Mouse (Mus musculus): Measurements from ENCODE around the gene Met.

Met gene

DNA sequence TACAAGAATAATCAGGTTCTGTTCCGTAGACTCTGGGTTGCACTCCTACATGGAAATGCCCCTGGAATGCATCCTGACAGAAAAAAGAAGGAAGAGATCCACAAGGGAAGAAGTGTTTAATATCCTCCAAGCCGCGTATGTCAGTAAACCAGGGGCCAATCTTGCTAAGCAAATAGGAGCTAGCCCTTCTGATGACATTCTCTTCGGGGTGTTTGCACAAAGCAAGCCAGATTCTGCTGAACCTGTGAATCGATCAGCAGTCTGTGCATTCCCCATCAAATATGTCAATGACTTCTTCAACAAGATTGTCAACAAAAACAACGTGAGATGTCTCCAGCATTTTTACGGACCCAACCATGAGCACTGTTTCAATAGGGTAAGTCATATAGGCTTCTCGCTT, 28.5 kb downstream of the Met start:
- DNase-seq: no peak

- no peak for DNase-seq
These were observed 31.8 kb downstream of the Met start for GRCm38 (mm10) chr6:17495413-17495812.

GRCm38 (mm10) chr6:17497366-17497765, 33.8 kb downstream of the Met start:
- no peak for DNase-seq

GRCm38 (mm10) chr6:17498801-17499200, 35.2 kb downstream of the Met start:
- DNase-seq: no peak

DNA sequence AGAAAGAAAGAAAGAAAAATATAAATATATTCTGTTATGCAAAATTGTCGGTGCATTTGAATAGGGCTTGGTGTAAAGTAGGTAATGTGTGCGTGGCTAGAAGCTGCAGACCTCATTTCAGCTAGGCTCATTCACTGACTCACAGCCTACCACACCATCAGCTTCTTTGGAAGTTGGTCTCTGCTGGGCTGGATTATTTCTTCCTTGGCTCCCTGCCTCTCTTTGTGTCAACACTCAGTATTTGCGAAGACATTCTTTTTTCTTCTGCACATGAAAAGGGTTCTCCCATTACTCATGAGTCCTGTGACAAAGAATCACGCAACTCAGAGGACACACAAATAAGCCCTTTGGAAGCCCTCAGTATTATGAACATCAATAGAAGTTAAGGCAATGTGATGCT, 37.8 kb downstream of the Met start:
- no peak for DNase-seq

DNA sequence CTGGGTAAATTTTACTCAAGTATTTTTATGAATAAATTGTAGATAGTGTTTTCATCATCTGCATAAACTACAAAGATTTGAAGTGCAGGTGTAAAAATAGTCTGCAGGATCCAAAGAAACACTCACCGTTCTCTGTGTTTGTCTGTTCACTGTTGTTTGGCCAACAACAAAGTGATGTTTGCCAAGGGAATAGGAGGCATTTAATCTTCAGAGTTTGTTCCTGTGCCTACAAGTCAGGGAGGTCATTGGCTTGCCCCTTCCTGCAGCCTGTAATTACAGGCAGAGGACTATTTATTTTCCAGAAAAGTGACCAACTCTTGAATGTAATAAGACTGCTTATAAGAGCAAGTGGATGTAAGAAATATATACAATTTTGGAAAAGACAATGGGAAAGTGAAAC, 38.7 kb downstream of the Met start:
- no peak for DNase-seq

GRCm38 (mm10) chr6:17503724-17504123, 40.1 kb downstream of the Met start:
- no peak for DNase-seq

GRCm38 (mm10) chr6:17505530-17505929, 41.9 kb downstream of the Met start:
- no peak for DNase-seq

- DNase-seq: no peak
These were observed 43.2 kb downstream of the Met start for GRCm38 (mm10) chr6:17506831-17507230.

DNA sequence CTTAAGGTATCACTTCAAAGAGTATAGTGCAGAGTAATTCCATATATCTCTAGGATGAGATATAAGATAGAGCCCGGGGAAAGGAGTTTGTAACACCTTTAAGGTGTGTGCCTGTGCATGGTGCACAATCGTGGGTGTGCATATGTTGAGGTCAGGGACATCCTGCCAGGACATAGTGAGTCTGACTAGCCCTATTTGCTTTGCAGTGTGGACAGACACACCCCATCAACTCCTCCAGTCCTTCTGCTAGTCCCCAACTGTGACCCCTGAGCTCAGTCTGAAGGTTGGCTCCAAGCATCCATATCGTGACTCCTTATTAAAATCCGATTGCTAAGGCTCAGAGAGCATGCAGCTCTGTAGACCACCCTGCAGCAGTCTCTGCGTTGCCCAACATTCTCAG, 44.6 kb downstream of the Met start:
- DNase-seq: no peak

GRCm38 (mm10) chr6:17508604-17509372, 45.2 kb downstream of the Met start:
- no peak for DNase-seq

GRCm38 (mm10) chr6:17513381-17513780, 49.8 kb downstream of the Met start:
- DNase-seq: no peak

DNA sequence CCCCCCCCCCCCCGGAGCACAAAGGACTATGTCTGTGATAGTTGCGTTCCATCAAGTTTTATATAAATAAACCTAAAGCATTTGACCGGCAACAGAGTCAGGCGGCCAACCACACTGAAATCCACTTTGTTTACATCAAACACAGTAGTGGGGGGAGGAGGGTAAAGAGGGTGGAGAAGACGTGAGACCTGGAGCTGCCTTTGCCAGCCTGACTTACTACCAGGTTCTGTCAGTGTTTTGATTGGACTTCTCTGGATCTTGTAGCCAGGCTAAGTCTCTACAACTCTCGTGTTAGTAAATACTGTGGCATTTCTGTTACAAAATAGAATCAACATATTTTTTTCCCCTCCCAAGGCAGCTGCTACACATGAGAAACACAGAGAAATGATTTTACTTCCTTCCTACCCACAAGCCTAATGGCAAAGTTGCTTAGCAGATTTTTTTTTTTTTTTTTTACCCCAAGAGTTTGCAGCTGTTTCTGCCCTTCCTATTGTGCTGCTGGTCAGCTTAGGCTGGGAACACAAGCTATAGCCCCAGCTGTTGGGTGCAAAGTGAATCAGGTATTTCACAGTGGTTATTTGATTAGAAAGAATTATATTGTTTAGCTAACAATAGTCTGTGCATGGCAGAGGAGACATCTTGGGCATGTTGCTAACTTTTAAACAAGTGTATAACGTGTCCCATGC, 52.3 kb downstream of the Met start:
- DNase-seq: no peak

DNA sequence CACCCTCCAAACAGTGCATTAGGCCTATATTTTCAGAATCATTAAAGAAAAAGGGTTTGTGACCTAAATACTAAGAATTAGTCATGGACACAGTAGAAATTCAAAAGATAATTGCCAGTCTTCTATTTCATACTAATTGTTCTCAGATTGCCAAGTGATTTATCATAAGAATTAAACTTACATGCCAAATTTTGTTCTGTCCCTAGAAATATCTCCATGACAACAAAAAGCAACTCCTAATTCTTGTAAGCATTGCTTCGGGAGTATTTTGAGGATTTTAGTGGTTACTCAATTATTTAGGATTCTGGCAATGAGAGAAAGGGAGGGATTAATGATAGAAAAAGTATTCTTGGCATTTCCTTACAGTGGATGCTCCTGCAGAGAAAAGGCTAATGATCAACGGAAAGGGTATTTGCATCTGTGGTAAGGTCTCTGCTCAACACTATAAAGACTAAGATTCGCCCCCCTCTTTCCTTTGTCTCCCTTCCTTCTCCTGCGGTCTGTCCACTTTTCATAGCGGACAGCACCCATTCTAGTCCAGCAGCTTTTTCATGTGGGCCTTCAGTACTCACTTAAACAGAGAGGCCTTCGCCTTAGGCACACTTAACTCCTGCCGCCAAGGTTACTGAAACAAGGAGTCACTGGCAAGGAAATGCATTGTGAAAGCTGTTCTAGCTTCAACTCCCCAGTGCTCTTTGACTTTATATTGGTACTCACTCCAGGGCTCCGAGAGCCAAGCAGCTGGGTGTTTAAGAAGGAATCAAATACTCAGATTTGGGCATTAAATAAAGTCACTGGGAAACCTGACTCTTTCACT, 58.5 kb downstream of the Met start:
- DNase-seq: no peak

DNA sequence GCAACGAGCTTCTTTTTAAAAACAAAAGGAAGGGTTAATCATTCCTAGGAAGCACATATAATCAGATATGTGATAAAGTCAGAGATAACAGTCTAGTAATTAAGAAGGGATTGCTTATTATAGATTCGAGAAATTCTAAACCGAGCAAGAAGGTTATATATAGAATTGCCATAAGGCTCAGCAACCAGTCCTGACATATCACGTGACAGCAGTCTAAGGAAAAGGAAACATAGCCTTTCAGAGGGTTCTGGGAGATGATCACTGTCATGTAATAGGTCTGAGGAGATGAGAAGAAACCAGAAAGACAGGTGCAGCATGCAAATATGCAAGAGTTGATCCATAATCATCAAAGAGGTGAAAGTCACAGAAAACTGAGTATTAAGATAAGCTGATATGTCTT, 59.3 kb downstream of the Met start:
- no peak for DNase-seq

- DNase-seq: no peak
These were observed 66.1 kb downstream of the Met start for GRCm38 (mm10) chr6:17529490-17530269.

GRCm38 (mm10) chr6:17541615-17542014, 78.0 kb downstream of the Met start:
- DNase-seq: no peak

- DNase-seq: no peak
These were observed 78.8 kb downstream of the Met start for GRCm38 (mm10) chr6:17542383-17542782.

DNA sequence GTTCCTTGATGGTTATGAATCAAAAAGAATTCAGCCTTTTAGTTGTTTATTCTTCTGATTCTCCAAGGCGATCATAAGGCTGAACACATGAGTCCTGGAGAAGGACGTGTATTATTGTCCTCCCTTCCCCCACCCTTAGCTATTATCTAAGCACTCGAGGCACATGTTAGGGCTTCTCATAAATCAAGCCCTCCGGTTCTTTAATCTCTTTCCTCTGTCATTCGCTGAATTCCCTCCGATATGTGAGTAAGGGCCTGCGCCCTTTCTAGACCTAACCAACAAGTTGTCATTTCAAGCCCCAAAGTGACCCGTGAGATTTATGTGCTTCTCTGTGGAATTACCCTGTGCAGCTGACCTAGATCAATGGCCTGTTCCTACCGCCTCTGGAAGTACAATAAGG, 81.9 kb downstream of the Met start:
- DNase-seq: no peak

DNA sequence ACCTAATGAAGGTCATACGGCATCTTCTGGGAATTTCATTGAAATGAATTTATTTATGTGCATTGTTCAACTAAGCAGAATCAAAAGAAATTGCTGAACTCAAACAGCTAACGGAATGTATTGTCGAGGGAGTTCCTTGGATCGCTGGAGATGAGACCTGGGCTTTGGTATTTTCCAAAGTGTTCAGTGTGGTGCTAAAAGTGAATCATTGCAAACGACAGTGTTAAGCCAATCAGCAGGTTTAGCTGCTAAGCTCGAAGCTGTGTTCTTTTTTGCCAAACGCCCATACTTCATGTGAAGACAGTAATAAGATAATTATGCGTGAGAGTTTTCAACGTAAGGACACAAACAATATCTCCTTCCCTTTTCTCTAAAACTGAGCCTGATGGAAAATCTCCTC, 82.7 kb downstream of the Met start:
- DNase-seq: no peak

- no peak for DNase-seq
These were observed 83.2 kb downstream of the Met start for GRCm38 (mm10) chr6:17546825-17547224.

DNA sequence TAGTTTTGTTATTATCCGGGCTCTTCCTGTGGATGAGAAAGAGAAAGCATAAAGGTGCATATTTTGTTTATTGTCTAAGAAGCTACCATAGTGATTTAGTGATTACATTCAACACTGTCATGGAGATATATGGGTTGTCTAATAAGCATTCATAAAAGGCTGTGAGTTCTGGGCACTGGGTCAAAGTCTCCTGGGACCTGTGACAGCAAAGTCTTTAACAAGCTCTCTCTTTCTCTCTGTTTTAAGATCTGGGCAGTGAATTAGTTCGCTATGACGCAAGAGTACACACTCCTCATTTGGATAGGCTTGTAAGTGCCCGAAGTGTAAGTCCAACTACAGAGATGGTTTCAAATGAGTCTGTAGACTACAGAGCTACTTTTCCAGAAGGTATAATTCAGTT, 85.2 kb downstream of the Met start:
- peak; percentile 1 for DNase-seq

GRCm38 (mm10) chr6:17549645-17550044, 86.0 kb downstream of the Met start:
- DNase-seq: no peak

Data from right cerebral cortex, adult 18-20 months (tissue).